Mouse (Mus musculus): ENCODE measurements around the gene Fuz. TPM values are rescaled to one million over a fixed set of nuclear protein-coding genes. Genes with fewer than 3 reads are reported as not detected.

The Fuz gene
- total RNA-seq (2023) = 17.6 TPM

GRCm38 (mm10) chr7:44895593-44896434 lies at the start of gene Fuz:
Fuz (plus strand) TSS chr7:44896079.

GRCm38 (mm10) chr7:44848561-44849415 lies 47.1 kb upstream of the Fuz start, which contains the start of the genes Akt1s1 and Tbc1d17:
Akt1s1 (plus strand) TSS chr7:44848991.
Tbc1d17 (minus strand) TSS chr7:44849079.

GRCm38 (mm10) chr7:44857042-44857552 lies 38.8 kb upstream of the Fuz start, which contains the start of gene Pnkp:
Pnkp (plus strand) TSS chr7:44857139.

GRCm38 (mm10) chr7:44869697-44870528 lies 26.0 kb upstream of the Fuz start, which contains the start of gene Ptov1:
Ptov1 (minus strand) TSS chr7:44869788.

GRCm38 (mm10) chr7:44892276-44892921 lies 3.5 kb upstream of the Fuz start, which contains the start of gene Med25:
Med25 (minus strand) TSS chr7:44892712.

GRCm38 (mm10) chr7:44929204-44930151 lies 33.6 kb downstream of the Fuz start, which contains the start of gene Ap2a1:
Ap2a1 (minus strand) TSS chr7:44929496.

GRCm38 (mm10) chr7:44942904-44943303 lies 47.0 kb downstream of the Fuz start, which contains the start of gene Tsks:
Tsks (plus strand) TSS chr7:44943204.

Other genes starting within 250 kb of the Fuz start
- 0.35 TPM for gene Myh14, start 225.2 kb upstream of the Fuz start, total RNA-seq (2023)
- gene Izumo2, start 187.3 kb upstream of the Fuz start, total RNA-seq (2023) = not detected
- 99.4 TPM for gene Vrk3, start 147.7 kb upstream of the Fuz start, total RNA-seq (2023)
- 0.86 TPM for gene Zfp473, start 145.0 kb upstream of the Fuz start, total RNA-seq (2023)
- gene Nup62, start 80.0 kb upstream of the Fuz start, total RNA-seq (2023) = 42.8 TPM
- gene Il4i1, start 79.7 kb upstream of the Fuz start, total RNA-seq (2023) = 3.2 TPM
- 7.2 TPM for gene Atf5, start 79.4 kb upstream of the Fuz start, total RNA-seq (2023)
- 47.9 TPM for gene Akt1s1, start 47.1 kb upstream of the Fuz start, total RNA-seq (2023)
- 92.5 TPM for gene Tbc1d17, start 47.0 kb upstream of the Fuz start, total RNA-seq (2023)
- 62.0 TPM for gene Pnkp, start 38.9 kb upstream of the Fuz start, total RNA-seq (2023)
- gene Ptov1, start 26.3 kb upstream of the Fuz start, total RNA-seq (2023) = 27.8 TPM
- gene Med25, start 3.4 kb upstream of the Fuz start, total RNA-seq (2023) = 77.4 TPM
- gene Ap2a1, start 33.4 kb downstream of the Fuz start, total RNA-seq (2023) = 71.8 TPM
- 0.33 TPM for gene Tsks, start 47.1 kb downstream of the Fuz start, total RNA-seq (2023)
- 0.18 TPM for gene Cpt1c, start 78.8 kb downstream of the Fuz start, total RNA-seq (2023)
- gene Prmt1, start 90.5 kb downstream of the Fuz start, total RNA-seq (2023) = 153 TPM
- gene Irf3, start 101.6 kb downstream of the Fuz start, total RNA-seq (2023) = 157 TPM
- 19.6 TPM for gene Bcl2l12, start 102.6 kb downstream of the Fuz start, total RNA-seq (2023)
- gene Scaf1, start 120.3 kb downstream of the Fuz start, total RNA-seq (2023) = 83.6 TPM
- 10.3 TPM for gene Rras, start 121.9 kb downstream of the Fuz start, total RNA-seq (2023)
- gene Prr12, start 156.8 kb downstream of the Fuz start, total RNA-seq (2023) = 75.1 TPM
- gene Nosip, start 166.3 kb downstream of the Fuz start, total RNA-seq (2023) = 61.3 TPM
- 0.95 TPM for gene Prrg2, start 166.6 kb downstream of the Fuz start, total RNA-seq (2023)
- 6.1 TPM for gene Rcn3, start 196.1 kb downstream of the Fuz start, total RNA-seq (2023)
- gene Fcgrt, start 207.8 kb downstream of the Fuz start, total RNA-seq (2023) = 22.7 TPM
- gene Rps11, start 228.4 kb downstream of the Fuz start, total RNA-seq (2023) = 3,211 TPM
- gene Rpl13a, start 232.7 kb downstream of the Fuz start, total RNA-seq (2023) = 5,433 TPM
- not detected for gene Gm45713, start 240.2 kb downstream of the Fuz start, total RNA-seq (2023)
- gene Flt3l, start 240.4 kb downstream of the Fuz start, total RNA-seq (2023) = 299 TPM

Data from CD4-positive naive resting alpha-beta T cell, adult 57 days (primary cell).